Comparison of ENCODE assay signal across 8 mouse cellular contexts in the genomic region with DNA sequence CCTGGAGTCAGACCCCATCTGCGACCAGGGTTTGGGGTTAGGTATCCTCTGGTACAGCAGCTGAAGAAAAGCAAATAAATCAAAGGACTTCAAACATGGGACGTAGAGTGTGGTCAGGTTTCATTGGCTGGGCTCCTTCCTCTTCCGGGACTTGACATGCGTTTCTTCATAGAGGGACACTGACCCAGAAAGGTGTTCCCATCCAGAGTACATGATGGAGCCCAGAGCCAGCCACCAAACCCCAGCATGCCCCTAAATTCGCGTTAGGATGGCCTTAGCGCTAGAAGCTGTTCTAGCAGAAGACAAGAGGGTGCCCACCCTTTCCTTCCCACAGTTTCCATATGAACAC. TPM values are rescaled to one million over a fixed set of nuclear protein-coding genes. Genes with fewer than 3 reads are reported as not detected.
DNase-seq lines count a peak whose midpoint lies in the region; ATAC-seq and TF ChIP-seq lines count a peak whose summit lies in the region.

No protein-coding gene starts in this region.

- intact Hi-C loops in gastrocnemius, adult 2 months (cut with DNase I) = loop anchor here (10.0 kb wide), 1 partner anchor 179 kb away; the partner anchor contains the start of gene Rnf4
- intact Hi-C loops in gastrocnemius, postnatal 14 days (cut with DNase I; ENCODE audit: low total_unique reads) = no loop called here

- H3K27ac ChIP-seq in gastrocnemius, adult 2 months = peak overlapping the region; percentile 88
- H3K27ac ChIP-seq in forebrain, embryonic 16.5 days (ENCODE audit: low read length) = no peak overlapping the region
- H3K27ac ChIP-seq in liver, embryonic 16.5 days (ENCODE audit: low read length) = no peak overlapping the region

- WGBS in forebrain, embryonic 16.5 days = 27% methylated on average over 7 of the region's 7 CpGs
- 10% methylated on average over 7 of the region's 7 CpGs for WGBS in liver, embryonic 16.5 days (ENCODE audit: insufficient replicate concordance)

- ATAC-seq in CD4-positive, CD25-positive, alpha-beta regulatory T cell, adult 4 months = peak; percentile 51
- ATAC-seq in forebrain, embryonic 16.5 days = peak; percentile 14; the same call in 1 of the 2 replicates
- ATAC-seq in liver, embryonic 16.5 days (ENCODE audit: low read depth) = peak; percentile 25

- no peaks in the 10 kb centered on the region for H3K9me3 ChIP-seq in forebrain, embryonic 16.5 days (ENCODE audit: control insufficient read depth, low read length)
- H3K9me3 ChIP-seq in liver, embryonic 16.5 days (replicated peaks; ENCODE audit: control insufficient read depth, low read length) = no peaks in the 10 kb centered on the region

- H3K27me3 ChIP-seq in forebrain, embryonic 16.5 days (replicated peaks; ENCODE audit: control insufficient read depth, insufficient read depth, low read length) = no peaks in the 10 kb centered on the region; the same call in 1 of the 2 replicates
- no peaks in the 10 kb centered on the region; the same call in 1 of the 2 replicates for H3K27me3 ChIP-seq in liver, embryonic 16.5 days (ENCODE audit: control insufficient read depth, insufficient read depth, low read depth, low read length)

- TF ChIP-seq CTCF in gastrocnemius, adult 2 months (IDR thresholded peaks at IDR 0.05) = no peak

- no peak for DNase-seq in gastrocnemius, adult 2 months
- no peak for DNase-seq in gastrocnemius, postnatal 14 days
- DNase-seq in adrenal gland, postnatal 10 days = no peak
- no peak for DNase-seq in urinary bladder, postnatal 10 days (ENCODE audit: low spot score)
- no peak for DNase-seq in kidney, postnatal 10 days

- H3K4me1 ChIP-seq in forebrain, embryonic 16.5 days (replicated peaks; ENCODE audit: control insufficient read depth, insufficient read depth, low read length) = peaks cover 13% of the 10 kb centered on the region; the same call in 1 of the 2 replicates
- peaks cover 15% of the 10 kb centered on the region for H3K4me1 ChIP-seq in liver, embryonic 16.5 days (ENCODE audit: control insufficient read depth, low read depth, low read length)

- H3K4me3 ChIP-seq in gastrocnemius, adult 2 months = peak overlapping the region; percentile 83
- H3K4me3 ChIP-seq in forebrain, embryonic 16.5 days (replicated peaks; ENCODE audit: low read length) = peak overlapping the region; percentile 65
- H3K4me3 ChIP-seq in liver, embryonic 16.5 days (ENCODE audit: low read depth, low read length) = peak overlapping the region; percentile 80

- H3K9ac ChIP-seq in forebrain, embryonic 16.5 days (replicated peaks; ENCODE audit: low read depth, low read length) = peak overlapping the region; percentile 29; the same call in 1 of the 2 replicates
- peak overlapping the region; percentile 8 for H3K9ac ChIP-seq in liver, embryonic 16.5 days (ENCODE audit: low read depth, low read length)

- peak overlapping the region; percentile 97 for H3K4me2 ChIP-seq in forebrain, embryonic 16.5 days (ENCODE audit: low read length)
- peak overlapping the region; percentile 97 for H3K4me2 ChIP-seq in liver, embryonic 16.5 days (ENCODE audit: low read depth, low read length)

- no peaks in the 10 kb centered on the region for H3K36me3 ChIP-seq in forebrain, embryonic 16.5 days (ENCODE audit: control insufficient read depth, insufficient read depth)
- H3K36me3 ChIP-seq in liver, embryonic 16.5 days (ENCODE audit: control insufficient read depth, insufficient read depth) = no peaks in the 10 kb centered on the region

RNA-seq across cellular contexts. Expression of gene Tnip2, which starts 0.4 kb away (rescaled TPM):
- 1 to 10 TPM; 2.3 to 3.0 TPM for total RNA-seq in gastrocnemius, adult 2 months (2021)
- 1 to 10 TPM; 2.4 to 2.7 TPM for total RNA-seq in gastrocnemius, postnatal 14 days (2021)
- 10 to 100 TPM; 26.9 to 31.4 TPM for polyA plus RNA-seq in CD4-positive, CD25-positive, alpha-beta regulatory T cell, adult 4 months (2017; shearing (Covaris generic))
- 8.6 and 8.7 TPM in 2 replicates for polyA plus RNA-seq in forebrain, embryonic 16.5 days (2015; fragmentation: Nextera tagmentation; extraction: Ambion mirVana)
- polyA plus RNA-seq in liver, embryonic 16.5 days (2015; fragmentation: Nextera tagmentation; extraction: Ambion mirVana) = 6.2 and 6.3 TPM in 2 replicates
- total RNA-seq in adrenal gland, postnatal 10 days (2021) = 10 to 100 TPM; 10.6 to 16.1 TPM

RNA-seq across cellular contexts. Expression of gene Sh3bp2, which starts 11.4 kb away (rescaled TPM):
- 1 to 10 TPM in 1 of 2 experiments, under 1 TPM in 1; 0.98 to 7.7 TPM for total RNA-seq in gastrocnemius, adult 2 months (2021)
- 1 to 10 TPM; 1.6 to 2.0 TPM for total RNA-seq in gastrocnemius, postnatal 14 days (2021)
- 10 to 100 TPM in 1 of 2 experiments, 1 to 10 TPM in 1; 6.0 to 18.6 TPM for polyA plus RNA-seq in CD4-positive, CD25-positive, alpha-beta regulatory T cell, adult 4 months (2017; shearing (Covaris generic))
- polyA plus RNA-seq in forebrain, embryonic 16.5 days (2015; fragmentation: Nextera tagmentation; extraction: Ambion mirVana) = 29.1 and 31.2 TPM in 2 replicates
- polyA plus RNA-seq in liver, embryonic 16.5 days (2015; fragmentation: Nextera tagmentation; extraction: Ambion mirVana) = 6.5 and 6.8 TPM in 2 replicates
- 1 to 10 TPM; 5.9 to 7.0 TPM for total RNA-seq in adrenal gland, postnatal 10 days (2021)

RNA-seq across cellular contexts. Expression of gene Add1, which starts 59.3 kb away (rescaled TPM):
- total RNA-seq in gastrocnemius, adult 2 months (2021) = 10 to 100 TPM; 72.3 to 74.9 TPM
- 10 to 100 TPM; 79.1 to 93.4 TPM for total RNA-seq in gastrocnemius, postnatal 14 days (2021)
- polyA plus RNA-seq in CD4-positive, CD25-positive, alpha-beta regulatory T cell, adult 4 months (2017; shearing (Covaris generic)) = 100 to 1,000 TPM; 117 to 179 TPM
- polyA plus RNA-seq in forebrain, embryonic 16.5 days (2015; fragmentation: Nextera tagmentation; extraction: Ambion mirVana) = 224 and 243 TPM in 2 replicates
- 122 and 133 TPM in 2 replicates for polyA plus RNA-seq in liver, embryonic 16.5 days (2015; fragmentation: Nextera tagmentation; extraction: Ambion mirVana)
- total RNA-seq in adrenal gland, postnatal 10 days (2021) = 100 to 1,000 TPM; 135 to 182 TPM
